Mouse (Mus musculus): Measurements from ENCODE around the gene Smg1. TPM values are rescaled to one million over a fixed set of nuclear protein-coding genes. Genes with fewer than 3 reads are reported as not detected.
"Not testable (repeated sequence)": the region's sequence is repeated elsewhere in the genome, so short reads cannot be mapped to it uniquely, and the experiment has no call there.

Gene Smg1
- polyA plus RNA-seq, 1 experiment from 2014 or later, result 30.3 TPM

DNA sequence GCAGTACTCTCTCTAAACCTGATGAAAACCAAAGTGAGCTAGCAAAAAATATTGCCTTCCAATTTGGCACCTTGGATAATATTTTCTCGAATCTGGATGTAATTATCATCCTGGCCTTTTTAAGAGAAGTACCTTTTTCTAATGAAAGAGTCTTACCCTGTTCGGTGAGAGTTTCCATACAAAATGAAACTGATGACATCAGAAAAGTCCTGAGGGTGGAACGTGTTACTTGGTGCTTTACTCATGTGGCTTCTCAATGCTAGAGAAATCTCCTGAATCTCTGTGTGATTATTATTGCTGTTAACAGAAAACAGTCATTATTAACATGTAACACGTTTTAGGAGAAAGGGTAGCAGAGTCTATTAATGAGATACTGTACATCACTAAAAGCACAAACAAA is 57.6 kb downstream of the Smg1 start:
- no peak overlapping the region for H3K4me3 ChIP-seq (ENCODE audit: low read depth, low read length)
- no peaks in the 10 kb centered on the region for H3K27me3 ChIP-seq (ENCODE audit: control insufficient read depth, insufficient read depth, low read length)
- 84% methylated on average over 4 of the region's 4 CpGs for WGBS
- no peak overlapping the region for H3K27ac ChIP-seq (ENCODE audit: low read depth, low read length)
- no peaks in the 10 kb centered on the region for H3K36me3 ChIP-seq (ENCODE audit: control insufficient read depth, insufficient read depth, low read length)
- no peaks in the 10 kb centered on the region for H3K9me3 ChIP-seq (ENCODE audit: control insufficient read depth, low read length)
- H3K4me2 ChIP-seq (replicated peaks; ENCODE audit: low read depth, low read length), result no peak overlapping the region
- no peak for DNase-seq (ENCODE audit: low spot score)
- no peak for ATAC-seq (ENCODE audit: low FRiP score)
- no peaks in the 10 kb centered on the region for H3K4me1 ChIP-seq (replicated peaks; ENCODE audit: control insufficient read depth, insufficient read depth, low read length)
- H3K9ac ChIP-seq (ENCODE audit: low read depth, low read length), result no peak overlapping the region

DNA sequence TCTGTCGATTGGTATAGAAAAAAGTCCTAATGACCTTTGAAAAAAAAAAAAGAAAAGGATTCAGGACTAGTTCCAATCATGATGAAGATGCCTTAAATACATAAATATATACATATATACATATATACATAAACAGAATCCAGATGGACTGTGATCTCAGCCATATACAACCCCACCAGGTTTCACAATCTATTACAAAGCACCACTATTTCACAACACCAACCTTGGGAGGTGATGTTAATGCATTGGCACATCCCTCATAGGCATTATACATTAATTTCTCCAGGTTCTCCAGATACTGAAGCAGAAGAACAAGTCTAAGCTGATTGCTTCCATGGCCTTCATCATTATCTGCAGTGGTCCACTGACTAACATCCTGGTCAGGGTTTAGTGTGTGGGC is 58.9 kb downstream of the Smg1 start:
- ATAC-seq (ENCODE audit: low FRiP score) (no peak), DNase-seq (ENCODE audit: low spot score) (no peak)
- WGBS, result 95% methylated on average over 1 of the region's 1 CpGs
- Histone ChIP-seq H3K36me3 (ENCODE audit: control insufficient read depth, insufficient read depth, low read length) (no peaks in the 10 kb centered on the region), H3K4me3 (ENCODE audit: low read depth, low read length) (no peak overlapping the region), H3K9ac (ENCODE audit: low read depth, low read length) (no peak overlapping the region), H3K27ac (ENCODE audit: low read depth, low read length) (no peak overlapping the region), H3K9me3 (ENCODE audit: control insufficient read depth, low read length) (no peaks in the 10 kb centered on the region), H3K27me3 (ENCODE audit: control insufficient read depth, insufficient read depth, low read length) (no peaks in the 10 kb centered on the region), H3K4me2 (replicated peaks; ENCODE audit: low read depth, low read length) (no peak overlapping the region), H3K4me1 (replicated peaks; ENCODE audit: control insufficient read depth, insufficient read depth, low read length) (no peaks in the 10 kb centered on the region)

DNA sequence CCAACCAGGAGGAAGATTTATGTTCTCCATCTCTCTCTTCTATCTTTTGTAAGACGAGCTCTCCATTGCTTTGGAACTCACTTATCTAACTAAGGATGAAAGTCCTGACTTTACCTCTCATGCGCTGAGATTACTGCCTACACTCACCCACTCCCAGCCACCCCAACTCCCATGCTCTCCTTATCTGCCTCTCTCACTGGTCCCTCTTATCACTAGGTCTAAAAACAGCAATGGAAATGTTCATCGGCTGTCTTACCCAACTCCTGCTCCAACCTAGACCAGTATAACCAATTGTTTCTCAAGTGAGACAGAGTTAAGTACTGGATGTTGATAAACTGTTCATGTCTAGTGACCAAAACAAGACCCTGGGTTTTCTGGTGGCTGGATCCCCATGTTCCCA is 62.3 kb downstream of the Smg1 start:
- no peak overlapping the region for H3K4me2 ChIP-seq (replicated peaks; ENCODE audit: low read depth, low read length)
- no peak for DNase-seq (ENCODE audit: low spot score)
- H3K27ac ChIP-seq (ENCODE audit: low read depth, low read length), result no peak overlapping the region
- no peak overlapping the region for H3K4me3 ChIP-seq (ENCODE audit: low read depth, low read length)
- H3K9me3 ChIP-seq (ENCODE audit: control insufficient read depth, low read length), result no peaks in the 10 kb centered on the region
- WGBS, result 90% methylated on average over 3 of the region's 3 CpGs
- no peak overlapping the region for H3K9ac ChIP-seq (ENCODE audit: low read depth, low read length)
- no peaks in the 10 kb centered on the region; the same call in 1 of the 2 replicates for H3K36me3 ChIP-seq (ENCODE audit: control insufficient read depth, insufficient read depth, low read length)
- no peak for ATAC-seq (ENCODE audit: low FRiP score)
- H3K4me1 ChIP-seq (replicated peaks; ENCODE audit: control insufficient read depth, insufficient read depth, low read length), result no peaks in the 10 kb centered on the region
- no peaks in the 10 kb centered on the region for H3K27me3 ChIP-seq (ENCODE audit: control insufficient read depth, insufficient read depth, low read length)

DNA sequence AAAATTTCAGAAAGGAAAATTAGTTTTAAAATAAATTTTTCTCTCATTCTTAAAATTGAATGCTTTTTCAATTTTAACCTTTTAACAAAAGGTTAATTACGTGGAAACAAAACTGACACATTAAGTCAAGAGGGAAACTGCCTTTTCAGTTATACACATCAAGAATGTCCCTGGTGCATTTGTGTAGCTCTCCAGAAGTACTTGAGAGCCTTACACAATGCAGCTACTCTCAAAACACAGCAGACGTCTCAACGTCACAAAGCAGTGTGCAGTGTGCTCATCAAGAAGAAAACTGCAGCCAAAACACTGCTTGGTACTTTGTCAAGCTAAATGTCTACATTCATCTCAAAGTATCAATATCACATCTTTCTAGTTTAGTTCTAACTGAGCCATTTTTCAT is 63.7 kb downstream of the Smg1 start:
- no peaks in the 10 kb centered on the region; the same call in 1 of the 2 replicates for H3K36me3 ChIP-seq (ENCODE audit: control insufficient read depth, insufficient read depth, low read length)
- no peaks in the 10 kb centered on the region for H3K4me1 ChIP-seq (replicated peaks; ENCODE audit: control insufficient read depth, insufficient read depth, low read length)
- ATAC-seq (ENCODE audit: low FRiP score) (no peak), DNase-seq (ENCODE audit: low spot score) (no peak)
- no peaks in the 10 kb centered on the region for H3K27me3 ChIP-seq (ENCODE audit: control insufficient read depth, insufficient read depth, low read length)
- H3K9ac ChIP-seq (ENCODE audit: low read depth, low read length), result no peak overlapping the region
- H3K4me2 ChIP-seq (replicated peaks; ENCODE audit: low read depth, low read length), result no peak overlapping the region
- no peak overlapping the region for H3K27ac ChIP-seq (ENCODE audit: low read depth, low read length)
- H3K9me3 ChIP-seq (ENCODE audit: control insufficient read depth, low read length), result no peaks in the 10 kb centered on the region
- H3K4me3 ChIP-seq (ENCODE audit: low read depth, low read length), result no peak overlapping the region
- WGBS, result 88% methylated on average over 3 of the region's 3 CpGs

DNA sequence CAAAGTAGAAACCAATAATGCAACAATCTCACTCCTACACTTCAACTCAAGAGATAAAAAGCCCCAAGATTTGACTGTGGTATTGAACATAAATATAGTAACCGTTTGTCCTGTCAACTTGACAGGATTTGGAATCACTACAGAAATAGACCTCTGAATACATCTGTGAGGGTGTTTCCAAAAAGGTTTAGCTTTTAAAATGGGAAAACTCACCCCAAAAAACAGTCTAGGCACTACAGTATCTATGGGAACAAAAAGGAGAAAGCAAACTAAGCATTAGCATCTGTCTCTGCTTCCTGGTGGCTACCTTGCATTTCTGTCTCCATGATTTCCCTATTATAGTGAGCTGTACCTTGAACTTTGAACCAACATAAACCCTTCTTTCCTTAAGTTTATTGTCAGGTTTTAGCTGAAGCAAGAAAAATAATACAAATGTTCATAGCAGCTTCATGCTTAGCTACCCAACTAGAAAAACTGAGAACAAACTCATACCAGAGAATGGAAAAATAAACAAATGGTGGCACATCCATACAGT is 67.6 kb downstream of the Smg1 start:
- no peak for DNase-seq (ENCODE audit: low spot score)
- H3K36me3 ChIP-seq (ENCODE audit: control insufficient read depth, insufficient read depth, low read length), result peaks cover 5% of the 10 kb centered on the region; the same call in 1 of the 2 replicates
- H3K4me1 ChIP-seq (replicated peaks; ENCODE audit: control insufficient read depth, insufficient read depth, low read length), result no peaks in the 10 kb centered on the region
- 92% methylated on average over 1 of the region's 1 CpGs for WGBS
- no peak for ATAC-seq (ENCODE audit: low FRiP score)
- H3K27me3 ChIP-seq (ENCODE audit: control insufficient read depth, insufficient read depth, low read length), result no peaks in the 10 kb centered on the region
- H3K4me2 ChIP-seq (replicated peaks; ENCODE audit: low read depth, low read length), result no peak overlapping the region
- H3K4me3 ChIP-seq (ENCODE audit: low read depth, low read length), result no peak overlapping the region
- no peak overlapping the region for H3K27ac ChIP-seq (ENCODE audit: low read depth, low read length)
- H3K9ac ChIP-seq (ENCODE audit: low read depth, low read length), result no peak overlapping the region
- no peaks in the 10 kb centered on the region for H3K9me3 ChIP-seq (ENCODE audit: control insufficient read depth, low read length)

DNA sequence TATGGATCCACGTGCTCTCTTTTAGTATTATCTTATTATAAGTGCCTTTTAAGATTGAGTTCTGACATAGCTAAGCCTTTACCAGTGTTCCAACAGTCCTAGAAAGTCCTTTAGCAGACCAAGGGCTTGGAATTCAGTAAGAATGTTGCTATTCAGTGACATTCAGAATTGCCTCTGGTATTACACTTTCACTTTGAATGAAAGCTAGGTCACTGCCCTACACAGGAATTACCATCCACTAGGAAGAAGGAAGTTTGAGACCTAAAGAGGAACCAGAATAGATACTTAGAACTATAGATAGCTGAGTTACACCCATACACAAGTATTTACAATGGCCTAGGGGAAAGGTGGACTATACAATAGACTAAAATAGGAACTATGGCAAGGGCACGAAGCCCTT is 73.3 kb downstream of the Smg1 start:
- not testable (repeated sequence) for H3K9me3 ChIP-seq (ENCODE audit: control insufficient read depth, low read length); H3K27ac ChIP-seq (ENCODE audit: low read depth, low read length); H3K4me3 ChIP-seq (ENCODE audit: low read depth, low read length); H3K9ac ChIP-seq (ENCODE audit: low read depth, low read length); DNase-seq (ENCODE audit: low spot score); H3K4me2 ChIP-seq (replicated peaks; ENCODE audit: low read depth, low read length); H3K4me1 ChIP-seq (replicated peaks; ENCODE audit: control insufficient read depth, insufficient read depth, low read length); H3K27me3 ChIP-seq (ENCODE audit: control insufficient read depth, insufficient read depth, low read length); H3K36me3 ChIP-seq (ENCODE audit: control insufficient read depth, insufficient read depth, low read length); ATAC-seq (ENCODE audit: low FRiP score)
- WGBS, result 86% methylated on average over 2 of the region's 2 CpGs

GRCm38 (mm10) chr7:118163006-118163405 is 80.5 kb downstream of the Smg1 start:
- Histone ChIP-seq H3K36me3 (ENCODE audit: control insufficient read depth, insufficient read depth, low read length) (peaks cover 4% of the 10 kb centered on the region; the same call in 1 of the 2 replicates), H3K27me3 (ENCODE audit: control insufficient read depth, insufficient read depth, low read length) (no peaks in the 10 kb centered on the region), H3K4me2 (replicated peaks; ENCODE audit: low read depth, low read length) (no peak overlapping the region), H3K4me3 (ENCODE audit: low read depth, low read length) (no peak overlapping the region), H3K27ac (ENCODE audit: low read depth, low read length) (no peak overlapping the region), H3K9me3 (ENCODE audit: control insufficient read depth, low read length) (no peaks in the 10 kb centered on the region), H3K9ac (ENCODE audit: low read depth, low read length) (no peak overlapping the region), H3K4me1 (replicated peaks; ENCODE audit: control insufficient read depth, insufficient read depth, low read length) (no peaks in the 10 kb centered on the region)
- 93% methylated on average over 8 of the region's 8 CpGs for whole genome bisulfite sequencing
- no peak for ATAC-seq (ENCODE audit: low FRiP score)
- no peak for DNase-seq (ENCODE audit: low spot score)

- H3K4me2 ChIP-seq (replicated peaks; ENCODE audit: low read depth, low read length), result no peak overlapping the region
- WGBS, result 95% methylated on average over 3 of the region's 3 CpGs
- ATAC-seq (ENCODE audit: low FRiP score) (no peak), DNase-seq (ENCODE audit: low spot score) (no peak)
- H3K9ac ChIP-seq (ENCODE audit: low read depth, low read length), result no peak overlapping the region
- peaks cover 5% of the 10 kb centered on the region; the same call in 1 of the 2 replicates for H3K36me3 ChIP-seq (ENCODE audit: control insufficient read depth, insufficient read depth, low read length)
- H3K4me1 ChIP-seq (replicated peaks; ENCODE audit: control insufficient read depth, insufficient read depth, low read length), result no peaks in the 10 kb centered on the region
- H3K9me3 ChIP-seq (ENCODE audit: control insufficient read depth, low read length), result no peaks in the 10 kb centered on the region
- no peaks in the 10 kb centered on the region for H3K27me3 ChIP-seq (ENCODE audit: control insufficient read depth, insufficient read depth, low read length)
- no peak overlapping the region for H3K4me3 ChIP-seq (ENCODE audit: low read depth, low read length)
- H3K27ac ChIP-seq (ENCODE audit: low read depth, low read length), result no peak overlapping the region
Measured at GRCm38 (mm10) chr7:118160121-118160520, 83.3 kb downstream of the Smg1 start.

- DNase-seq (ENCODE audit: low spot score) (no peak), ATAC-seq (ENCODE audit: low FRiP score) (no peak)
- Histone ChIP-seq H3K4me2 (replicated peaks; ENCODE audit: low read depth, low read length) (no peak overlapping the region), H3K27me3 (ENCODE audit: control insufficient read depth, insufficient read depth, low read length) (no peaks in the 10 kb centered on the region), H3K36me3 (ENCODE audit: control insufficient read depth, insufficient read depth, low read length) (peaks cover 9% of the 10 kb centered on the region), H3K9me3 (ENCODE audit: control insufficient read depth, low read length) (no peaks in the 10 kb centered on the region), H3K4me3 (ENCODE audit: low read depth, low read length) (no peak overlapping the region), H3K27ac (ENCODE audit: low read depth, low read length) (no peak overlapping the region), H3K9ac (ENCODE audit: low read depth, low read length) (no peak overlapping the region), H3K4me1 (replicated peaks; ENCODE audit: control insufficient read depth, insufficient read depth, low read length) (no peaks in the 10 kb centered on the region)
- WGBS, result 96% methylated on average over 7 of the region's 7 CpGs
Measured at GRCm38 (mm10) chr7:118156461-118156860, 87.0 kb downstream of the Smg1 start.
